Mouse (Mus musculus): ENCODE measurements around the gene Clic5.

DNA sequence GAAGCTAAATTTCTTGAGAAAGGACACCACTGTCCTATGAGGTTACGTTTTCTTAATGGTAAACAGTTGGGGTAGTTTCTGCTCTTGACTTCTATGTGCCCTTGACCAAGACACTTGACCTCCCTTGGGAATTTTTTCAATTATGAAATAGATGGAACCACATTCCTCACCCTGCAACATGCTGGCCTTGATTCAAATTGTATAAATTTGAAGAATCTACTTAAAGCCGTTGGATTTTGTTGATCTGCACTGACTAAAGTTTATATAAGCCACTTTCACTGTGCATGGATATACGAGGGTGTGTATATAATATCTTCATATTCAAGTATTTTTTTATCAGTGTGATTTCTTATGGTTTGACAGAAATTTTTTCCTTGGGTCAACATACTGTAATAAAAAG lies 17.2 kb downstream of the Clic5 start:
- TF ChIP-seq CTCF (IDR thresholded peaks at IDR 0.05; ENCODE audit: low read depth) (no peak), EP300 (IDR thresholded peaks at IDR 0.05; ENCODE audit: low read depth) (no peak)

Data from liver, embryonic 14.5 days (tissue).